Comparison of ENCODE assay signal across 16 mouse cellular contexts in genomic region chr5:119169274-119169673, GRCm38 (mm10).
"Had no signal": no experiment of that assay in that cellular context is flagged by ENCODE, and none has a peak within 500 bp of the region (broad histone marks: within the 10 kb centered on the region; RNA-seq: fewer than 3 reads in every experiment).

No protein-coding gene starts in this region.

- H3K4me2 ChIP-seq: lung, embryonic 14.5 days; midbrain, embryonic 12.5 days; neural tube, embryonic 12.5 days; stomach, embryonic 15.5 days had no signal

- H3K4me3 ChIP-seq: midbrain, embryonic 10.5 days; midbrain, embryonic 12.5 days; neural tube, embryonic 12.5 days; stomach, embryonic 15.5 days had no signal

- DNase-seq: lung, adult 18-20 months; lung, embryonic 14.5 days; lung, postnatal 10 days; lung, postnatal 4 days; midbrain, embryonic 14.5 days; right cerebral cortex, postnatal 14 days; thymus, adult 2 months; thymus, postnatal 25 days; thymus, postnatal 4 days had no signal

- H3K27me3 ChIP-seq: midbrain, embryonic 12.5 days; neural tube, embryonic 12.5 days; stomach, embryonic 15.5 days had no signal

- H3K4me1 ChIP-seq: midbrain, embryonic 10.5 days; midbrain, embryonic 12.5 days; neural tube, embryonic 12.5 days had no signal

- ATAC-seq: midbrain, embryonic 16.5 days had no signal

- H3K9me3 ChIP-seq: midbrain, embryonic 10.5 days; midbrain, embryonic 12.5 days; neural tube, embryonic 12.5 days; stomach, embryonic 15.5 days had no signal

- H3K27ac ChIP-seq: liver, embryonic 14.5 days; midbrain, embryonic 10.5 days; midbrain, embryonic 12.5 days; neural tube, embryonic 12.5 days; stomach, embryonic 15.5 days; stomach, postnatal 0 days had no signal

- H3K36me3 ChIP-seq: midbrain, embryonic 10.5 days; midbrain, embryonic 12.5 days; neural tube, embryonic 12.5 days; stomach, embryonic 15.5 days had no signal
